Mouse (Mus musculus) NIH3T3 (cell line): ENCODE measurements around the gene Hist1h4d.
"Not testable (repeated sequence)": the region's sequence is repeated elsewhere in the genome, so short reads cannot be mapped to it uniquely, and the experiment has no call there.

ENCODE experiments used
- DNase-seq: peaks from one replicate; pipeline ENCODE4 v3.0.0-alpha.2; 2012; ENCODE audit warnings: low read depth

Gene Hist1h4d

DNA sequence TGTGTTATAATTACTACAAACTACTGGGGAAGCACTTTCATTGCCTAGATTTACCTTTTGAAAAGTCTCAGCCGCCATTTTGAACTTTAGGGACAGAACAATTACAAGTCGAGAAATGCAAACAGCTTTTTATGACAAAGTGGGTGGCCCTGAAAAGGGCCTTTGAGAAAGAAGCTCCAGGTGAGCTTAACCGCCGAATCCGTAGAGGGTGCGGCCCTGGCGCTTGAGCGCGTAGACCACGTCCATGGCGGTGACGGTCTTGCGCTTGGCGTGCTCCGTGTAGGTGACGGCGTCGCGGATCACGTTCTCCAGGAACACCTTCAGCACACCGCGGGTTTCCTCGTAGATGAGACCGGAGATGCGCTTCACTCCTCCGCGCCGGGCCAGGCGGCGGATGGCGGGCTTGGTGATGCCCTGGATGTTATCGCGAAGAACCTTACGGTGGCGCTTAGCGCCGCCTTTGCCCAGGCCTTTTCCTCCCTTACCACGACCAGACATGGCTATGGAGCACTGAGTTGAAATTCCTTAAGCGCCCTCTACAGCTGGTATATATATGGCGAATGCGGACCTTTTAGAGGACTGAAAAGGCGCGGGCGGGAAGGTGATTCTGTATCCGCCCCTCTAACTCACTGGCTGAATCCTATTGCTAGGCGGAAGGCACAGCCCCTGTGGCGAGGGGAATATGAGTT, 30.1 kb upstream of the Hist1h4d start, which contains the start of gene Hist1h4f:
Gene Hist1h4f, minus strand, starts transcription at position 503 of the 689 bp plus-strand sequence.
- DNase-seq, result peak; percentile 92

DNA sequence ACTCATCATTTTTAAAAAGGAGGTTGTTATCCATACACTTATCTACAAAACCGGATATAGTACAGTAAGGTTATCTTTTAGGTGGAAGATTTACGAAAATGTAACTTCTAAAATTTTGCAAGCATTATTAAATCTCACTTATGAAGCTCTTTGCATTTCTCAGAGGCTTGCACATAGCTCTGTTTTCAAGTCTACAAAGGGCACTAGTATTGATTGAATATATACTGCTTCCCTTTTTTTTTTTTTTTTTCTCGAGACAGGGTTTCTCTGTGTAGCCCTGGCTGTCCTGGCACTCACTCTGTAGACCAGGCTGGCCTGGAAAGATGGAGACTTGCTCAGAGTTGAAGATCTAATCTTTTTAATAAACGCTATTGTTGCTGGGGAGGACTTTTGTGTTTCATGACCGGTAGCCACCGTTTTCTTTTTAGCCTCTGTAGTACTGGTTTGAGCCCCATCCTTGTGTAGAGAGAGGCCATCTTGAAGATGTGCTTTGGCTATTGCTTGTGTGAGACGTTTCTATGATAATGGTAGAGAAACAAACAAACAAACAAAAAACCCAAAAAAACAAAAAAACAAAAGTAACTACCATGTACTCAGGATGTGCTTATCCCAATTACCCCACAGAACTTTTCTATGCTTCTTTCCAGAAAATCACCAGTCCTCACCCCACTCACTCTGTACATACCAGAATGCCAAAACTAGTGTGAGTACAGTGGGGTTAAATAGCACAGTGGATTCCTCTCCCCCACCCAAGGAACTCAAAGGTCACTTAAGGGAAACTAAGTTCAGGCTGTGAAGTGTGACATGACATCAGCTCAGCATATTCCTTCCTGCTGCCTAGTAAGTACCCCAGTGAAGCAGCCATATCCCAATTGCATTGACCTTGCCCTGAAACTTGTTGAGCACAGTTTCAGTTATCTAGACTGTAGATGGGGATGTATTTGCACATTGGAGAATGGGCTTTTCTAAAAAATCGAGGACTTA, 29.2 kb upstream of the Hist1h4d start:
- DNase-seq, result no peak

DNA sequence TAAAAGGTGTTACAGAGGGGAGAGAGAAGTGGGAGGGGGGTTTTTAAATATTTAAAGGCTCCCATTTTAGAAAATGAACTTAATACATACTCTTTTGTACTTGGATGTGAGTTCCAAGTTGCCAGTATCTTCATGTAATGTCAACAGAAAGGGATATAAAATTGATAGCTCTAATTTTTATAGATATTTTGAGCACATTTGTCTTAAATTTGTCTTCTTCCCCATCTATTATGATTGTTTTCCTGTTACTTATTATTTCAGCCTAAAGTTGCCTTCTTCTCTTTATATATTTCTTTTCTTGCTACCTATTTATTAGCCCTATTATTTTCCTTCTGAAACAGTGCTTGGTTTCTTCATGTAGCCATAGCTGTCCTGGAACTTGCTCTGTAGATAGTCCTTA, 28.4 kb upstream of the Hist1h4d start, which contains the start of gene Hist1h1d:
Gene Hist1h1d, plus strand, starts transcription at position 301 of the 400 bp plus-strand sequence.
- DNase-seq, result no peak

DNA sequence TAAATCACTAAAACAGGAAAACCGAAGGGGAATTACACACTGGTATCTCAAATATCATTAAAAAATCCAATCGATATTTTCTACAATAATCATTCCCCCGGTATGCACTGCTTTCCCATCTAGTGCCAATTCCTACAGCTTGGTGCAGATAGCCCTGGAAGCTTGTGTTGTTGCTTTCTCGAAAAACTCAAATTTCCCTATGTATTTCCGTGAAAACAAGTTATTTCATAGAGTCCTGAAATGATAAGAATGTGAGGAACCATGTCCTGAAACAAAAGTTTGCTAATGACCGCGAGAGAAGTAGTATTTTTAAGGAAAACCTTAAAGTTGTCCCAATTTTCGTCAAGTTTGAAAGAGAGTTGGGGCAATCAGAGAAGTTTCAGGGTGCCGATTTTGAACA, 27.0 kb upstream of the Hist1h4d start:
- DNase-seq, result peak; percentile 29

DNA sequence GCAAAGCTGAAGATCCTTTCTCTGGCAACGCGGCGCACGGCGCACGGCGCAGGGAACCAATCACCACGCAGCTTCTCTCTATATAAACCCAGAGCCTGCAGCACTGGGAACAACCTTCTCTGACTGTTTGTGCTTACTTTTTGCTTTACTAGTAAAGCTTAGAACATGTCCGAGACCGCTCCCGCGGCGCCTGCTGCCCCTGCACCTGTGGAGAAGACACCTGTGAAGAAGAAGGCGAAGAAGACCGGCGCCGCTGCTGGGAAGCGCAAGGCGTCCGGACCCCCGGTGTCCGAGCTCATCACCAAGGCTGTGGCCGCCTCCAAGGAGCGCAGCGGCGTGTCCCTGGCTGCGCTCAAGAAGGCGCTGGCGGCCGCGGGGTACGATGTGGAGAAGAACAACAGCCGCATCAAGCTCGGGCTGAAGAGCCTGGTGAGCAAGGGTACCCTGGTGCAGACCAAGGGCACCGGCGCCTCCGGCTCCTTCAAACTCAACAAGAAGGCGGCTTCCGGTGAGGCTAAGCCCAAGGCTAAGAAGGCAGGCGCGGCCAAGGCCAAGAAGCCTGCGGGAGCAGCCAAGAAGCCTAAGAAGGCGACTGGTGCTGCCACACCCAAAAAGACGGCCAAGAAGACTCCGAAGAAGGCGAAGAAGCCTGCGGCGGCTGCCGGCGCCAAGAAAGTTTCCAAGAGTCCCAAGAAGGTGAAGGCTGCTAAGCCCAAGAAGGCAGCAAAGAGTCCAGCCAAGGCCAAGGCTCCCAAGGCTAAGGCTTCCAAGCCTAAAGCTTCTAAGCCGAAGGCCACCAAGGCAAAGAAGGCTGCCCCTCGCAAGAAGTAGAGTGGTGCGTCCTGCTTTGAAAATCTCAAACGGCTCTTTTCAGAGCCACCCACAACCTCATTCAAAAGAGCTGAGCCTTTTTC, 26.2 kb upstream of the Hist1h4d start:
- DNase-seq, result peak; percentile 88

DNA sequence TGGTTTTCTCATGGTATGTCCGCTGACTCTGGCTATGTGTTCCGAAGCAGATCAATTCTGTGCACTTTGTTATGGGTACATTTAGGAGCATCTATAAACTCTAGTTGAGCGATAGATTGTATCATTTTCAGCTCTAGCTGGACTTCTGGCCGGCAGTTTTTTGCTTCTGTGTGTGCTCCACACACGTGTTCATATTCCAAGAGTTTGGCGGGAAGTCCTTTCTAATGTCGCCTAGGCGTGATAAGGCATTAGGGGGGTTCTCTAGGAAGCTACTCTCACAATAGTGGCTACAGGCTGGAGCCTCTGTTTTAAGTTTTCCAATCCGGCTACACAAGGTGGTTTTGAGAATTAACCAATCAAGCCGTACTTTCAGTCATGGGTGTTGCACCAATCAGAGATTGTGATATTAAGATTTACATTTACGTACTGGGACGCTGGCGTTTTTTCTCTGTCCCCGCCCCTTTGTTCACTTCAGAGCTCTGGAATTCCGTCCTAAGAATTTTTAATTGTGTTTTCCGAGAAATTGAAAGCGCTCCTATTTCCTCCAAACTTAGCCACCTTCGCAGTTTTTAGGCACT, 25.5 kb upstream of the Hist1h4d start:
- peak; percentile 90 for DNase-seq

DNA sequence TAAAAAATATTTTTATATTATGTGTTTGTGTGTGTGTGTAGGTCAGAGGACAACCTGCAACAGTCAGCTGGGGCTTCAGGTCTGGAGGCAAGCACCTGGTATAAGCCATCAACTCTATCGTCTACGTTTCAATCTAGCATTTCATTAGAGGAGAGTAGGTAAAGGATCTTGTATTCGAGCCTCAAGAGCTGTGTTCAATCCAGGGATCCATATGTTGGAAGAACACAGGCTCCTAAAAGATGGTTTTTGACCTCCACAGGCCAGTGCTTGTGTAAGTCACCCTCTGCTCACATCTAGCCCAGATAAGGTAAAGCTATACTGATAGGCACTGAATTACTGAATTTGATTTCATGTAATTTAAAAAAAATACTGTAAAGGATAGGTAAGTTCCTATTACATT, 24.5 kb upstream of the Hist1h4d start:
- DNase-seq, result no peak

DNA sequence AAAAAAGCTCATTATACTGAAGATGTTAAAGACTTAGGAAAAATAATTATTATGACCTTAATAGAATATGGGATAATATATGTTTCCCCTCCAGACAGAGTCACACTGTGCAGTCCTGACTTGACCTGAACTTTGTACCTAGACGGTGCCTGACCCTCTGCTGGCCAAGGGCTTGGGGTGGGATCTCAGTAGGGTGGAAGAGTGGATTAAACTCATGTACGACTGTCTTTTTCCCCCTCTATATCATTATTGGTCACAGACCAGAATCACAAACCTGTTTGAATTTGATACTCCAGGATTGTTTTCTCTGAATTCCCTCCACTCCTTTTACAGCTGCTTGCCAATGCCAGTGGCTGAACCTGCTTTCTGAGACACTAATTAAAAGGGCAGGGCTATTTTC, 20.7 kb upstream of the Hist1h4d start:
- not testable (repeated sequence) for DNase-seq

DNA sequence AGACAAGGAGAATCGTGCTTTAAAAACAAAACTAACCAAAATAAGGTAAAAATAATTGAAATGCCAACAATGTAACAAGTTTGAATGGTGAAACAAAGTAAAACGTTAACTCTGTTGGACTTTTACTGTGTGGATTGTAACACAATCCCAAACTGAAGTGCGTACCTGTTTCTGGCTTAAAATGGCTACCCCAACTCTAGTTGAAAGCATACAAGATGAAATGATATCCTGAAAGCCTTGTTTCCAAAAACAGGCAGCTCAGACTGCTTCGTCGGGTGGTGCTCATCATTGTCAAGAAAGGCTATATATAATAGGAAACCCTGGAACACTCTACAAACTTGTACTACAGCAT, 19.9 kb upstream of the Hist1h4d start:
- DNase-seq, result not testable (repeated sequence)

DNA sequence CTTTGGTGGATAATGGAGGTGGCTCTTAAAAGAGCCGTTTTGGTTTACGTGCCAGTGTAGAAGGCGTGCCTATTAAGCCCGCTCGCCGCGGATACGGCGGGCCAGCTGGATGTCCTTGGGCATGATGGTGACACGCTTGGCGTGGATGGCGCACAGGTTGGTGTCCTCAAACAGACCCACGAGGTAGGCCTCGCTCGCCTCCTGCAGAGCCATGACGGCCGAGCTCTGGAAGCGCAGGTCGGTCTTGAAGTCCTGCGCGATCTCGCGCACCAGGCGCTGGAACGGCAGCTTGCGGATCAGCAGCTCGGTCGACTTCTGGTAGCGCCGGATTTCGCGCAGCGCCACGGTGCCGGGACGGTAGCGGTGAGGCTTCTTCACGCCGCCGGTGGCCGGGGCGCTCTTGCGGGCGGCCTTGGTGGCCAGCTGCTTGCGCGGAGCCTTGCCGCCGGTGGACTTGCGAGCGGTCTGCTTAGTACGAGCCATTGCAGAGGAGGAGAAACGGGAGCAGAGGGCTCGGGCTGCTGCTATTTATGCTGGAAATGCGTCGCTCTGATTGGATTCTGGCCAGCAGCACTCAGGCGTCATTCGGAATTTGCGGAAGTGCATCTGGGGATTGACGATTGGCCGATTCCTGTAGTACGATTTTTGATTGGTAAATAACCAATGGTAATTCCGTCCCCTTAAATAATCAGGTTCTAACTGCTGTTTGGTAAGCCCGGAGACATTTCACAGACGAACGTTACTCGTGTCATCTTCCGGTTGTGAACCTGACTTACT, 19.3 kb upstream of the Hist1h4d start, which contains the start of gene Hist1h3e:
Gene Hist1h3e, minus strand, starts transcription at position 487 of the 777 bp plus-strand sequence.
- DNase-seq, result peak; percentile 95

DNA sequence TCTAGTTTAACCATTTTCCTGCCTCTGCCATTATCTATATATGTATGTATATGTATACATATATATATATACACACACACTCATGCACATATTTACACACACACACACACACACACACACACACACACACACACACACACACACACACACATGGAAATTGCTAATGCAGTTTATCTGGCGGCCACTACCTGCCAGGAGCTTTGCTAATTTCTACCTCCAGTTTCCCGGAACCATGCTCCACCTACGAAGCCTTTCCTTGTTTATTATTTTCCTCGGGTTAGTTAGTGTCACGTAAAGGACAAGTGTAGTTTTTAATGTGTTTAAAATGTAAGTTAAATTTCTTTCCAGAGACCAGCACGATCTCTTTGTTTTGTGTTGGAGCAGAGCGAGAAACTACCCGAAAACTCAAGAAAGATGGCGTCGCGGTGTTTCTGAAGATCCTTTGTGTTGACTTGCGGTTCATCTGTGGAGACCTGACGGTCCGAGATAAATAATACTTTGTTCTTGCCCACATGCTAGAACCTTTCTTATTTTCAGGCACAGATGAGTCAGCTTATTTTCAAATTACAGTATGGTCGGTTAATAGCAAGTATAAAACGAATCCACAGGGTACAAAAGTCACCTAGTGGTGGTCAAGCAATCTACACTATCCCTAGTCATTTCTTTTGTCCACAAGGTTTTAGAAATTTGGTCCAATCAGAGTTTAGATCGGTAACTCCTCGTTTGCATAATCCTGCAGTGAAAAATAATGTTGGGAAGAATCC, 18.5 kb upstream of the Hist1h4d start:
- DNase-seq, result peak; percentile 70

DNA sequence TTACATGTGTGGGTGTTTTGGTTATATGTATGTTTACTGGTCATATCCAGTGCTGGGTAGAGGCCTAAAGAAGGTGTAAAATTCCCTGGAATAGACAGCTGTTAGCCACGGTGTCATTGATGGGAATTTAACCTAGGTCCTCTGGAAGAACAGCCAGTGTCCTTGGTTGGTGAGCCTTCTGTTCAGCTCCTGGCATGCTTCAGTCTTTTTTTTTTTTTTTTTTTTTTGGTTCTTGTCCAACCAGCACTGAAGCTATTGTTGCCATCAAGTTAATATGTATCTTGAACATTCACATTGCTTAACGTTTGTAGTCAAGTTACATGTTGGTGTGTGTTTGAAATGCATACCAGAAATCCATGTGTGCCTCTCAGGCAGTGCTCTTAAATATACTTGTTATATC, 16.9 kb upstream of the Hist1h4d start:
- no peak for DNase-seq

DNA sequence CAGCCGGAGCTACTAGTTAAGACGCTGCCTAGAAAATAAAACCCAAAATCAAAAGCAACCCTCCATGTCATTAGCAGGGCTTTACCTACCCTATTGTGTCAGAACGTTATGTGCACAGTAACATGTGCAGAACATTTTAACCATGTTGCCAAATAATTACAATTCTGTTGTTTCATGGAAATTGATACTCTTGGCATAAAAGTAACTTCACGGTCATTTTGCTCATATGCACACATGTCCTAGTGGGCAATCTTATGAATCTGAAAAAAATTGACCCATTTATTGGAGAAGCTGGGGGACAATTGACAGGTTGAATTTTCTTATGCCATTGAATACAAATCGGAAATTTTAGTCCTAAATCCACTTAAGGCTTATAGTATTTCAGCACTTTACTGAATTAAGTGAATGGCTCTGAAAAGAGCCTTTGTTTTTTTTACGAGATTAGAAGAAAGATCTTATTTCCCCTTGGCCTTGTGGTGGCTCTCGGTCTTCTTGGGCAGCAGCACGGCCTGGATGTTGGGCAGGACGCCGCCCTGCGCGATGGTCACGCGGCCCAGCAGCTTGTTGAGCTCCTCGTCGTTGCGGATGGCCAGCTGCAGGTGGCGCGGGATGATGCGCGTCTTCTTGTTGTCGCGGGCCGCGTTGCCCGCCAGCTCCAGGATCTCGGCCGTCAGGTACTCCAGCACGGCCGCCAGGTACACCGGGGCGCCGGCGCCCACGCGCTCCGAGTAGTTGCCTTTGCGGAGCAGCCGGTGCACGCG, 11.0 kb upstream of the Hist1h4d start:
- not testable (repeated sequence) for DNase-seq

DNA sequence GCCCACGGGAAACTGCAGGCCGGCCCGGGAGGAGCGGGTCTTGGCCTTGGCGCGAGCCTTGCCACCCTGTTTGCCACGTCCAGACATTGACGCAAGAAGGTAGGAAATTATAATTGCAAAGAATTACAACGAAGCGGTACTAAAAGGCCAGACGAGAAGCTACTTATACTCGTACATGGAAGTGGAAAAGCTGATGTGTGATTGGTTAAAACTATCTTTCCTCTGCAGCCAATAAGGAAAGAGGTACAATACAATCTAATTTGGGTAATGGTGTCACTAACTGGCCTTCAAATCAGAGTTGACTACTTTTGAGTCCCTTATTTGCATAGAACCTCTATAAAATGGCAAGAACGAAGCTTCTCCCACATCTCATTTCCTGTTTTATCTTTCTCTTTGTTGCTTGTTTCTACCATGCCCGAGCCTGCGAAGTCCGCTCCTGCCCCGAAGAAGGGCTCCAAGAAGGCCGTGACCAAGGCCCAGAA, 10.3 kb upstream of the Hist1h4d start, which contains the start of the genes Hist1h2ae and Hist1h2bg:
Gene Hist1h2ae, minus strand, starts transcription at position 199 of the 482 bp plus-strand sequence.
Gene Hist1h2bg, plus strand, starts transcription at position 375 of the 482 bp plus-strand sequence.
- peak; percentile 84 for DNase-seq

DNA sequence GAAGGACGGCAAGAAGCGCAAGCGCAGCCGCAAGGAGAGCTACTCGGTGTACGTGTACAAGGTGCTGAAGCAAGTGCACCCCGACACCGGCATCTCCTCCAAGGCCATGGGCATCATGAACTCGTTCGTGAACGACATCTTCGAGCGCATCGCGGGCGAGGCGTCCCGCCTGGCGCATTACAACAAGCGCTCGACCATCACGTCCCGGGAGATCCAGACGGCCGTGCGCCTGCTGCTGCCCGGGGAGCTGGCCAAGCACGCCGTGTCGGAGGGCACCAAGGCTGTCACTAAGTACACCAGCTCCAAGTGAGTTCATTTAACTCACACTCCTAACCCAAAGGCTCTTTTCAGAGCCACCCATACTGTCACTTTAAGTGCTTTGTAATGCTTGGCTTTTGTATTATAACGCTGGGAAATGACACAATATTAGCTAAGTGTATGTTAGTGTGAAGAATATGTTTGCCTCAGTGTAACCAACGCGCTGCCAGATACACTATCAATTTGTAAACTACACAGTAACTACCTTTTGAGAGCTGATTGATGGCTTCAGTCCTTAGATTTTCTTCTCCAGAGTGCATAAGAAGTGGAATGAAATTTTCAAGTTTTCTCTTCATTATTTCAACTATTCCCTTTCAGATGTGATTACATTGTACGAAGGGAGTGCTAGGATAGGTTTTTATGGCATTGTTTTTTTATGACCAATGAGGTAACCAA, 9.7 kb upstream of the Hist1h4d start:
- DNase-seq, result not testable (repeated sequence)

DNA sequence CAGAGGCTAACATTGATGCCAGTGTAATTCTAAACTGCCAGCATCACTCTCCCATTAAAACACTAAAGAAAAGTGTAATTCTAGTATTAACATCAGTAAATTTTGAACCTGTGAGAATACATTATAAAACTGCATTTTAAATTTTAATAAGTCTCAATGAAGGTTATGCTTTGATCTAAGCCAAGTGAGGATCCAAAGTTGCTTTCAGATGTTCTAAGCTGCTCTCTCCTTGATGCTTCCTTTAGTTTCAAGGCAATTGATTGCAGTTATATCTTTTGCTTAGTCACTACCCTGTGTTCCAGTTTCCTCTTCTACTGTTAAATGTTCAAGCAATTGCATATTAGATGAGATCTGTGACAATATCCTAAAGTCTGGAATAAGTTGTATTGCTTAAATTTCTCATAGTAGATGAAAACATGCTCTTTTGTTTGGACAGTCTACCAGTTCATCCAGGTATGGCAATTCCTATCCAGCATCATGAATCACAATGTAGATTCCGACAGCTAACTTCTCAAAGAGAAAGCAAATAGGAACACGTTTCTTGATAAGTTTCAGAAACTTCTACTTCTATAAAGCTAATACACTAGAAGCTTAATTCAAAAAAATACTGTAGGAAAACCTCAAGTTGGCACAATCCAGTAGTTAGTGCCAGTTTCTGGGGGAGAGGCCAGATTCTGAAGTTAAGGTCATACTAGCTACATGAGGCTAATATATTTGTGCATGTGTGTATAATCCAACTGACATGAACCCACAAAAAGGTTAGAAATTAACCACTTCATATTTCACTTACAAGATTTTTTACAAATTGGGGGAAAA, 9.0 kb upstream of the Hist1h4d start:
- no peak for DNase-seq
